Mouse (Mus musculus): ENCODE measurements around the gene Hnrnpk. TPM values are rescaled to one million over a fixed set of nuclear protein-coding genes. Genes with fewer than 3 reads are reported as not detected.

The Hnrnpk gene
- polyA plus RNA-seq, 1 experiment: 233 TPM

Other genes starting within 250 kb of the Hnrnpk start
- gene Idnk, start 245.7 kb downstream of the Hnrnpk start, polyA plus RNA-seq (2012; rRNA removed): 29.1 and 31.3 TPM in 2 replicates
- 203 and 215 TPM in 2 replicates for gene Ubqln1, start 187.7 kb downstream of the Hnrnpk start, polyA plus RNA-seq (2012; rRNA removed)
- gene Gkap1, start 127.6 kb downstream of the Hnrnpk start, polyA plus RNA-seq (2012; rRNA removed): 34.6 and 45.5 TPM in 2 replicates
- 0.20 and 0.70 TPM in 2 replicates for gene Kif27, start 44.2 kb downstream of the Hnrnpk start, polyA plus RNA-seq (2012; rRNA removed)
- 30.9 and 32.5 TPM in 2 replicates for gene 2210016F16Rik, start 18.1 kb downstream of the Hnrnpk start, polyA plus RNA-seq (2012; rRNA removed)
- gene Rmi1, start 1.1 kb downstream of the Hnrnpk start, polyA plus RNA-seq (2012; rRNA removed): 9.1 and 10.3 TPM in 2 replicates
- gene Slc28a3, start 207.5 kb upstream of the Hnrnpk start, polyA plus RNA-seq (2012; rRNA removed): 11.8 and 17.0 TPM in 2 replicates

All from gonadal fat pad, adult 2 months (tissue).